In genomic region chr14:12393271-12393861, GRCm38 (mm10) we compare ENCODE assay signal across 12 mouse cellular contexts. TPM values are rescaled to one million over a fixed set of nuclear protein-coding genes. Genes with fewer than 3 reads are reported as not detected.
DNase-seq lines count a peak whose midpoint lies in the region; ATAC-seq lines count a peak whose summit lies in the region.
"Had no signal": no experiment of that assay in that cellular context is flagged by ENCODE, and none has a peak within 500 bp of the region (broad histone marks: within the 10 kb centered on the region; RNA-seq: fewer than 3 reads in every experiment).

No protein-coding gene starts in this region.

- no peak overlapping the region for H3K4me2 ChIP-seq in midbrain, embryonic 14.5 days (ENCODE audit: low read length)
- H3K4me2 ChIP-seq: liver, embryonic 15.5 days had no signal

- H3K36me3 ChIP-seq in hindbrain, embryonic 10.5 days = no peaks in the 10 kb centered on the region
- no peaks in the 10 kb centered on the region for H3K36me3 ChIP-seq in midbrain, embryonic 14.5 days (ENCODE audit: control insufficient read depth, insufficient read depth, low read length)
- no peaks in the 10 kb centered on the region for H3K36me3 ChIP-seq in heart, embryonic 10.5 days
- H3K36me3 ChIP-seq: liver, embryonic 15.5 days had no signal

- peaks cover 53% of the 10 kb centered on the region for H3K4me1 ChIP-seq in hindbrain, embryonic 10.5 days (replicated peaks)
- peaks cover 29% of the 10 kb centered on the region for H3K4me1 ChIP-seq in midbrain, embryonic 14.5 days (ENCODE audit: control insufficient read depth, insufficient read depth, low read length)
- H3K4me1 ChIP-seq in heart, embryonic 10.5 days = no peaks in the 10 kb centered on the region
- H3K4me1 ChIP-seq: liver, embryonic 15.5 days had no signal

- no peak overlapping the region for H3K4me3 ChIP-seq in hindbrain, embryonic 10.5 days
- H3K4me3 ChIP-seq in midbrain, embryonic 14.5 days (replicated peaks; ENCODE audit: low read depth, low read length) = no peak overlapping the region
- no peak overlapping the region for H3K4me3 ChIP-seq in heart, embryonic 10.5 days
- H3K4me3 ChIP-seq: liver, embryonic 15.5 days had no signal

- ATAC-seq in midbrain, embryonic 14.5 days (ENCODE audit: low FRiP score, low TSS enrichment) = peak; percentile 69
- ATAC-seq in CD4-positive, CD25-positive, alpha-beta regulatory T cell, adult 4 months = no peak

- peak; percentile 29 for DNase-seq in cerebellum, adult 11 months
- DNase-seq in embryo, embryonic 10 days (ENCODE audit: low spot score) = peak; percentile 79
- peak; percentile 75 for DNase-seq in hindbrain, embryonic 10.5 days (ENCODE audit: low spot score)
- DNase-seq in midbrain, embryonic 14.5 days = peak; percentile 80
- DNase-seq in heart, postnatal 36 days = no peak
- DNase-seq in heart, embryonic 10.5 days (ENCODE audit: low spot score) = no peak
- no peak for DNase-seq in spleen, postnatal 14 days (ENCODE audit: low spot score in 2 of 2)
- DNase-seq: kidney, postnatal 25 days had no signal

- H3K27me3 ChIP-seq in hindbrain, embryonic 10.5 days (ENCODE audit: insufficient read depth, poor library complexity, severe bottlenecking) = peaks cover 96% of the 10 kb centered on the region
- peaks cover 92% of the 10 kb centered on the region for H3K27me3 ChIP-seq in midbrain, embryonic 14.5 days (ENCODE audit: control insufficient read depth, insufficient read depth, low read length)
- peaks cover 9% of the 10 kb centered on the region for H3K27me3 ChIP-seq in heart, embryonic 10.5 days (ENCODE audit: insufficient read depth, poor library complexity, severe bottlenecking)
- H3K27me3 ChIP-seq: liver, embryonic 15.5 days had no signal

- H3K9me3 ChIP-seq in hindbrain, embryonic 10.5 days = no peaks in the 10 kb centered on the region
- no peaks in the 10 kb centered on the region for H3K9me3 ChIP-seq in midbrain, embryonic 14.5 days (ENCODE audit: control insufficient read depth, low read length)
- no peaks in the 10 kb centered on the region for H3K9me3 ChIP-seq in heart, embryonic 10.5 days
- H3K9me3 ChIP-seq: liver, embryonic 15.5 days had no signal

- 21% methylated on average over 12 of the region's 12 CpGs for WGBS in hindbrain, embryonic 10.5 days
- 3% methylated on average over 12 of the region's 12 CpGs for WGBS in midbrain, embryonic 14.5 days
- 63% methylated on average over 12 of the region's 12 CpGs for WGBS in heart, embryonic 10.5 days

- intact Hi-C loops in heart, postnatal 36 days (cut with DNase I) = loop anchor here (10.0 kb wide), 1 partner anchor 141 kb away; no protein-coding TSS in a partner anchor

- no peak overlapping the region for H3K9ac ChIP-seq in midbrain, embryonic 14.5 days (replicated peaks; ENCODE audit: low read length)
- H3K9ac ChIP-seq: liver, embryonic 15.5 days had no signal

- no peak overlapping the region for H3K27ac ChIP-seq in hindbrain, embryonic 10.5 days
- no peak overlapping the region for H3K27ac ChIP-seq in midbrain, embryonic 14.5 days (replicated peaks; ENCODE audit: low read depth, low read length)
- no peak overlapping the region for H3K27ac ChIP-seq in heart, embryonic 10.5 days
- H3K27ac ChIP-seq: liver, embryonic 15.5 days had no signal

RNA-seq across cellular contexts. Expression of gene Fezf2, which starts 45.4 kb away (rescaled TPM):
- 0.24 and 1.7 TPM in 2 replicates for polyA plus RNA-seq in hindbrain, embryonic 10.5 days (2016; fragmentation: Nextera tagmentation; extraction: Ambion mirVana)
- 0.09 TPM in 1 of 2 replicates, not detected in the other for polyA plus RNA-seq in midbrain, embryonic 14.5 days (2014; fragmentation: Nextera tagmentation; extraction: Ambion mirVana)
- polyA plus RNA-seq in CD4-positive, CD25-positive, alpha-beta regulatory T cell, adult 4 months (2017; shearing (Covaris generic)) = not detected
- total RNA-seq in heart, postnatal 36 days (2021) = not detected
- not detected in 2 replicates for polyA plus RNA-seq in heart, embryonic 10.5 days (2016; fragmentation: Nextera tagmentation; extraction: Ambion mirVana)
- total RNA-seq: common myeloid progenitor, adult 5-6 weeks had no signal
- polyA plus RNA-seq: heart, embryonic 14.5 days had no signal

Comparison
In these comparisons a context has a peak if more than half of its experiments do, and no peak if none do; other contexts are left out.
1. DNase-seq: peak in cerebellum, adult 11 months (single experiment), embryo, embryonic 10 days (single experiment), hindbrain, embryonic 10.5 days (single experiment) and midbrain, embryonic 14.5 days (single experiment); none in heart, postnatal 36 days (0 of 2), heart, embryonic 10.5 days (single experiment) and spleen, postnatal 14 days (0 of 2).